Mouse (Mus musculus) left cerebral cortex, postnatal 25 days (tissue): ENCODE measurements around the gene Glo1. TPM values are rescaled to one million over a fixed set of nuclear protein-coding genes. Genes with fewer than 3 reads are reported as not detected.
"Not testable (repeated sequence)": the region's sequence is repeated elsewhere in the genome, so short reads cannot be mapped to it uniquely, and the experiment has no call there.

Experiments used
- DNase-seq, 2 experiments: peaks; one replicate each; pipeline ENCODE4 v3.0.0; 2022; ENCODE audit warnings: low spot score in 2 of 2, mixed read lengths in 1 of 2
- intact Hi-C: fragments of 180-260 bp; cut with DNase I; formaldehyde crosslinking; loops from one replicate; pipeline ENCODE4 v1.15.1; 2025
- total RNA-seq, 2 experiments: library from RNA; stranded (reverse); gene quantifications; 2 replicates each; pipeline ENCODE4 v1.2.3; 2021

The Glo1 gene
- total RNA-seq = 100 to 1,000 TPM; 136 to 143 TPM

DNA sequence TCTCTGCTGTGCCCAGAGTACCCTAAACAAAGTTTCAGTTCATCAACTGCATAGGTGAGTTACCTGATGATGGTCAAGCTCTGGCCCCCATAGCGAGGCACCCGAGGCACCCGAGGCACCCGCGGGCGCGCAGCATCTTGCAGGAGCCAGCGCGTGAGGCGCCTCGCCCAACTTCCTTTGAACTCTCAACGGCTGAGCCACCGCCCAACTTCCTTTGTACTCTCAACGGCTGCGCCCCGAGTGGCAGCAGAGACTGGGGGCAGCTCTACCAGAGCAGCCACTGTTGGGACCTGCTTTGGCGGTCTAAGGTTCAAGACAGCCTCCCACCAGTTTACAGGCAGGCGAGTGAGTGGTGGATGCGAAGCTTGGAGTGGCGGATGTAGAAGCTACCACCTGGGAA is at the start of gene Glo1:
TSS of gene Glo1 (minus strand) at position 153 of the 400 bp plus-strand sequence.
- intact Hi-C loops, DNase-seq: not testable (repeated sequence)

DNA sequence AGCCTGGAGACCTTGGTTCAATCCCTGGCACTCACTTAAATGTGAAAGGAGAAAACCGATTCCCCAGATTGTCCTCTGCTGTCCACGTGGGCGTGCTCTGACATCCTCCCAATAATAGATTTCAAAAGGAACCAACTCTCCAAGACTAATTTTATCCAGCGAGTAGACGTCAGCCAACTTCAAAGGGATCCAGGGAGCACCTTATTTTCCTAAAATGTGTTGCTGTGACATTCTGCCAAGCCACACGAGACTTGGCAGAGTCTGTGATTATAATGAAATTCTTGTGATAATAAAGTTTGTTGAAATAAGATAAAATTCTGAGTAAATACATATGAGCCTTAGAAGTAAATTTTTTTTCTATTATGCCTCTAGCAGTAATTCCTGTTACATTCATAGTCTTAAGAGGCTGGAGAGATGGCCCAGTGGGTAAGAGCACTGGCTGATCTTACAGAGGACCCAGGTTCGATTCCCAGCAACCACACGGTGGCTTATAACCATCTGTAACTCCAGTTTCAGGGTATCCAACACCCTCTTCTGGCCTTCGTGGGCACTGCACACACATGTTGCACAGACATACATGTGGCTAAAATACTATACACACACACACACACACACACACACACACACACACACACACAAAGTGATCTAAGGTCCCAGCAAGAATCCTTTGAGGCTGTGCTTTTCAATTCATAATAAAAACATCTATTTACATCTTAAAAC is 48.5 kb upstream of the Glo1 start:
- intact Hi-C loops = no loop called here
- peak in 1 of 2 experiments; percentile 30 for DNase-seq

DNA sequence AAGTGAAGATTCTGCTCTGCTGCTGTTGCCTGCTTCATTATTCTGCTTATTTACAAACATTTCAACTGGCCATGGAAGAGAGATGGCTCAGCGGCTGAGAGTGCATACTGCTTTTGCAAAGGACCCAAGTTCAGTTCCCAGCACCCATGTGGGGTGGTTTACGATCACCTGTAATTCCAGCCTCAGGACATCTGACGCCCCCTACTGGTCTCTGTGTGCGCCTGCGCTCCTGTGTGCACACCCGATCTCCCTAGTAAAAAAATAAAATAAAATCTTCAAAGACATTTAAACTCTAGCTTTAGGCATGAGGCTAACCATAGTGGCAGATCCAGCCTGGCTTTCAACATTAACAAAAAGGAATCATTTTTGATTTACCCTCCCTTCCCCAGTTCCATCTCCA is 46.4 kb upstream of the Glo1 start:
- no peak for DNase-seq
- intact Hi-C loops = no loop called here

DNA sequence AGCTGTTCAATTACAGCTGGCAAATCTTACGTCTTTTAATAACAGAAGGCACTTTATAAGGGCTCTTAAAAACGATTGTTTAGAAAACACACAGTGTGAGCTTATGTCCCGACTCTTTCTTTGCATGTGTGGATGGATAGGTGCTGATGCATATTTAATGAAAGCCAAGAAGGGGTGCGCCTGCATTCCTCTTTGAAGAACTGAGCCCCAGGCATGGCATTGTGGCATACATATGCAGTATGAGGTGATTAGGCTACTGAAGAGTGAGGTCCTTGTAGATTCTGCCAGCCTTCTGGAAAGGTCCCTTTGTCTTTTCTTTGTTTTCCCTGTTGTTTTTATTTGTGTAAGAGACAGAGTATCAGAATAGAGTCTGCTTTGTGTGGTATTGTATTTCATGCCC is 45.9 kb upstream of the Glo1 start:
- no peak for DNase-seq
- intact Hi-C loops = no loop called here

DNA sequence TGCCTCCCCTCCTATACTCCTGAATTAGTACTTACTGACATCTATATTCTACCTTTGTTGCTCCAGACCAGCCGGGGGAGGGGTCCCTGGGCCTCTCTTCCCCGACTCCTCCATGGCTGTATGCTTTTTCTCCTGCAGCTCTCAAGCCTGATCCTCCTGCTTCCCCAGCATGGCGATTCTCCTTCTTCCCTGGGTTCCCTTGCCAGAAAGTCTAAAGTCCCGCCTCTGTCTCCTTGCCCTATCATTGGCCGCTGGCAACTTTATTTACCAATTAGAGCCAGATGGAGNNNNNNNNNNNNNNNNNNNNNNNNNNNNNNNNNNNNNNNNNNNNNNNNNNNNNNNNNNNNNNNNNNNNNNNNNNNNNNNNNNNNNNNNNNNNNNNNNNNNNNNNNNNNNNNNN is 38.2 kb upstream of the Glo1 start:
- intact Hi-C loops = no loop called here
- DNase-seq = no peak

DNA sequence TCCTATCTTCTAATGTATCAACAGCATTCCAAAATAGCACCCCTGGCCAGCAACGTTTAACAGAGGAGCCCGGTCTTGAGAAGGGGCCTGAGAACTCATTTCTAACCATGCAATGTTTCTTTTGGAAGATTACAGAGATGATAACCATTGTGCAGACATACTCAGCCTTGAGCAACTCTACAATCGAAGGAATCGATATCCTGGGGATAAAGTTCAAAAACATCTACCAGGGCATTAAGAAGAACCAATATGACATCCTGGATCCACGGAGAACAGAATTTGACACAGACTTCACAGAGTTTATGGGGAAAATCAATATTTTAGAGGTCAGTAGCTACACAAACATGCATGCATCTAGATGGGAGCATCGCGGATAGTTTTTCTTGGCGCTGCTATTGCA is 36.5 kb upstream of the Glo1 start:
- intact Hi-C loops = no loop called here
- DNase-seq = no peak

DNA sequence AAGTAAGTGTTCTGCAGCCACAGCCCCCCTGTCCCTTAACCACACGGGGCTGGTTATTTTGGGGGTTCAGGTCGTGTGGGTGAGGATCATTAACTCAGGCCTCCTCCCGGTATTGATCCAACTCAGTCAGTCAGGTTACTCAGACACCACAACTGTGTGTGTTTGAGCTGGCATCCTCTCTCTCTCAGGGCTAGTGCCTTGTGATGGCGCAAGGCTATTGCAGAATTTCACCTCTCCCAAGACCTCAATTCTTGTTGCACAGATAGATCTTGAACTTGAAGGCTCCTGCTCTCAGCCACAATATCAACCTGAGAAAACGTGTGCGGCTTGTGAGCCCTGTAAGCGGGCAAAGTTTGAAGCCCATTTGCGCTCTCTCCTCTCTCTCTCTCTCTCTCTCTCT is 35.5 kb upstream of the Glo1 start:
- intact Hi-C loops = no loop called here
- DNase-seq = no peak

DNA sequence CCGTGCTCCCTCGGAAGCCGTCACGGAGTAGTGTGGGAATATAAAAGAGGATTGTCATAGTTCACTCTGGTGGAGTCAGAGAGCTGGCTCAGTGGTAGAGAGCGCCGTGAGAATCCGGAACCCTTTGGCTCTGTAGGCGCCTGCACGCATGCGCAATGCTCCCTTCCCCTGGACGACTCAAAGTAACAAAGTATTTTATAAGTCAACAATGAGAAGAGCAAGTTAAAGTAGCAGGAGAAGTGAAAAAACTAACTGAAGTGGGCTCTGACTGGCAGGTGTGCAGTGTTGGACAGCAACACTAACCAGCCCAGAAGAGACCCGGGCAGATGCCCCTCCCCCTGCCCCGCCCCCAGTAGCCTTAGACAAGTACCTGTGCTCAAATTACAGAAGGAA is 31.5 kb upstream of the Glo1 start:
- intact Hi-C loops = no loop called here

DNA sequence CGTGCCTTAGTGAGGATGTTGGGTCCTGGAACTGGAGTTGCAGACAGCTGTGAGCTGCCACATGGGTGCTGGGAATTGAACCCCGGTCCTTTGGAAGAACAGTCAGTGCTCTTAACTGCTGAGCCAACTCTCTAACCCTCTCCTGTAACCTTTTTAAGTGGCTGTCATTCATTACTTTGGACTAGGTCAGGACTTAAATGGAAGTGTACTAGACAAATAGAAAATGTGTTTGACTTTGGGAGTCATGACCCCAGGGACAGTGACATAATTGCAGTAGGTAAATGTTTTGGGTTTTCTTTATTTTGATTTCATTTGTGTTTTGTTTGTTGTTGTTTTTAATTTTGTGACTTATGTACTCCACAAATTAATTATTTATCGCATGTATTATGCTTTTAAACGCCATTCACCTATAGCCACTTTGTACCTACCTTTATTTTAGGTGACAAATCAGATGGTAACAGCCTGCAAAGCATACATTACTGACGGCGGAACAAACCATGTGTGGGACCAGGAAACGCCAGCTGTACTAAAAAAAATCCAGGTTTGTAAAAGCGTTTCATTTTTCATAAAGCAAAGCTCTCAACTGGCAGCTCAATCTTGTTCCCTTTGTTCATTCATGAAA is 31.0 kb upstream of the Glo1 start:
- no peak for DNase-seq
- intact Hi-C loops = no loop called here

More for the DNA sequence above, 31.5 kb upstream of the Glo1 start:
- DNase-seq = peak; percentile 76 to 80

DNA sequence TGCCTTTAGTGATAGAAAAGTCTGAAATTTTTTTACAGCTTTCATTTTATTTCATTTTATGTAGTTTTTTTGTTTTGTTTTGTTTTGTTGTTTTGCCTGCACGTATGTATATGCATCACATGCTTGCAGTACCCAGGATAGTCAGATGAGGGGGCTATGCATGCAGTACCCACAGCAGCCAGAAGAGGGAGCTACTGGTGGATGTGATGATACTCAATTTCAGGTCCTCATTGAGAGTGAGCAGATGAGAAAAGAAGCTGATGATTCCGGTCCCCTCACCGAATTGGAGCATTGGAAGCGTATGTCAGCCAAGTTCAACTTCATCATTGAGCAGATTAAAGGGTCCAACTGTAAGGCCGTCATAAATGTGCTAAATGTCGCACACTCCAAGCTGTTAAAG is 26.3 kb upstream of the Glo1 start:
- intact Hi-C loops = no loop called here
- DNase-seq = no peak

DNA sequence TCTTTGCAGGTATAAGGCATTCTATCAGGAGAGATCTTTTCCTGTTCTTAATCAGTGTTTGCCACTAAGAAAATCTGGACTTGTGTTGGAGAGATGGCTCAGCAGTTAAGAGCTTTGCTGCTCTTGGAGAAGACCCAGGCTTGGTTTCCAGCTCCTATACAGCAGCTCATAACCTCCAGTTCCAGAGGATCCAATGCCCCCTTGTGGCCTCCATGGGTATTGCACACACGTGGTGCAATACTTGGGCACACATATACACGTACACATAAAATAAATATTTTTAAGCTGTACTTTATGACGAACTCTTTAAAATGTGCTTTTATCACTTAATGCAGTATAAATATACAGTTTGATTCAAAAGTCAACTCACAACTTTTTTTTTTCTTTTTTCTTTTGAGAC is 22.1 kb upstream of the Glo1 start:
- no peak for DNase-seq
- intact Hi-C loops = no loop called here

DNA sequence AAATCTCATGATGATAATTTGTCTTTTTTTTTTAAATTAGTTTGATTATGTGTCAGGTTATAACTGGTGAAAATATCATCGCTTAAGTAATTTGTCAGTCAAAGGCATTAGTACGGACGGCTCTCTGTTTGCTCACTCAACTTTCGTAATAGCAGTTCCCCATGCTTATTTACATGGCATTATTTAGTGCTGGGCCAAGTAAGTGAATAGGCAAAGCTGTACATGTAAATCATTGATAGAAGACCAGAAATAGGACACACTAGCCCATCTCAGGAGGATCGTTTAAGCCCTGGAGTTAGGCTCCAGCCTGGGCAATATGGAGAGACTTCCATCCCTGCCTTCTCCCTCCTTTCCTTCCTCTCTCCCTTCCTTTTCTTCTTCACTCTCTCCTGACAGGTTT is 14.2 kb upstream of the Glo1 start:
- DNase-seq = no peak
- intact Hi-C loops = no loop called here

DNA sequence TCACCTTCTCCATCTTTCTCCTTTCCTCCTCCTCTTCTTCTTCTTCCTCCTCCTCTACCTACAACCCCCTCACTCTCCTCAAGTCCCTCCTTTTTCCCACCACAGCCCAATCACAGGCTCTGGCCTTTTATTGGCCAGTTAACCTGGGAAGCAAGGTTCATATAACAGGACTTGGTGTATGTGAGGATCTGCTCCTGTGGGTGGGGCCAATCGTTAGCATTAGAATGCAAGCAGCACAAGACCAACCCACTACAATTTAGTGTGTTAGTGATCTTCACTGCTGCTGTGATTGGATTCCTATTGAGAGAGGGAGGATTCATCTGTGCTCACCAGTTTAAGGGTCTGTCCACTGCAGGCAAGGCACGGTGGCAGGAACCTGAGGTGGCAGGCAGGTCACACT is 12.3 kb upstream of the Glo1 start:
- DNase-seq = no peak
- intact Hi-C loops = no loop called here

DNA sequence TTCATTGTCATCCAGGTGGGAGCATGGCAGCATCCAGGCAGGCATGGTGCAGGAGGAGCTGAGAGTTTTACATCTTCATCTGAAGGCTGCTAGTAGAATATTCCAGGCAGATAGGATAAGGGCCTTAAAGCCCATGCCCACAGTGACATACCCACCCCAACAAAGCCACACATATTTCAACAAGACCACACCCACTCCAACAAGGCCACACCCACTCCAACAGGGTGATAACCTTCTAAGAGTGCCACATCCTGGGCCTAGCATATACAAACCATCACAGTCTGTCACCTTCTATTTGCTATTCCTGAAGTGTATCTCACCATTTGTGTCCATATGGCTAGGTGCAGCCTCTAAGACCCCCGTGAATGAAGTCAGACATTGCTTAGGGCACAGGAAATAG is 11.0 kb upstream of the Glo1 start:
- intact Hi-C loops = no loop called here
- DNase-seq = no peak

DNA sequence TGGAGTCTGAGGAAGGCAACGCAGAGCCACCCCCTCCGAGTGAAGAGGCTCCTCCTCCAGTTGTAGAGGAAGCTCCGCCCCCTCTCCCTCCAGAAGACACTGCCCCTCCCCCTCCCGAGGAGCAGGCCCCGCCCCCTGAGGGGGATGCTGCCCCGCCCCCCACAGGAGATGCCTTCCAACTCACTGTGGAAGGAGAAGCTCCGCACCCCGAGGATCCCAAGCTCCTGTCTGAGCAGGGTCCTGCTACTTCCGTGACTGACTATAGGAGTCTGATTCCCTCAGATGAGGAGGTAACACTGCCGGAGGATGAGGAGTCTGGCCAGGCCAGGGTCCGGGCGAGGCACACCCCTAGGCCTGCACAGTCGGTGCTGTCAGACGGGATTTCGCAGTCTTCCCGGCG is 8.7 kb upstream of the Glo1 start:
- intact Hi-C loops = no loop called here
- DNase-seq = no peak

DNA sequence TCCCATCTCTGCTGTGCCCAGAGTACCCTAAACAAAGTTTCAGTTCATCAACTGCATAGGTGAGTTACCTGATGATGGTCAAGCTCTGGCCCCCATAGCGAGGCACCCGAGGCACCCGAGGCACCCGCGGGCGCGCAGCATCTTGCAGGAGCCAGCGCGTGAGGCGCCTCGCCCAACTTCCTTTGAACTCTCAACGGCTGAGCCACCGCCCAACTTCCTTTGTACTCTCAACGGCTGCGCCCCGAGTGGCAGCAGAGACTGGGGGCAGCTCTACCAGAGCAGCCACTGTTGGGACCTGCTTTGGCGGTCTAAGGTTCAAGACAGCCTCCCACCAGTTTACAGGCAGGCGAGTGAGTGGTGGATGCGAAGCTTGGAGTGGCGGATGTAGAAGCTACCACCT is 2.5 kb downstream of the Glo1 start, which contains the start of gene Dnah8:
TSS of gene Dnah8 (plus strand) at position 223 of the 400 bp plus-strand sequence.
- intact Hi-C loops, DNase-seq: not testable (repeated sequence)

DNA sequence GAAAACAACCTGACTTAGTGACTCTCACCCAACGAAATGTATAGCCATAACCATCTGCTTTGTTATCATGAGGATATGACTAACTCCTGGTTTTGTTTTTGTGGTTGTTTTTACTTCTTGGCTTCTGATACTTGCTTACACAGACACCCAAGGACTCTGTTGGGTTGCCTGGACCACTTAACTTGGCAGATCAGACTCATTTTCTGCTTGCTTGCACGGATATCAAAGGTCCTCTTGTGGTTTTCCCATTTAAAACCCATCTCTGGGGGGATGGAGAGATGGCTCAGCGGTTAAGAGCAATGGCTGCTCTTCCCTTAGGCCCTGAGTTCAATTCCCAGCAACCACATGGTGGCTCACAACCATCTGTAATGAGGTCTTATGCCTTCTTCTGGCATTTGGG is 3.5 kb downstream of the Glo1 start:
- no peak for DNase-seq
- intact Hi-C loops = no loop called here

DNA sequence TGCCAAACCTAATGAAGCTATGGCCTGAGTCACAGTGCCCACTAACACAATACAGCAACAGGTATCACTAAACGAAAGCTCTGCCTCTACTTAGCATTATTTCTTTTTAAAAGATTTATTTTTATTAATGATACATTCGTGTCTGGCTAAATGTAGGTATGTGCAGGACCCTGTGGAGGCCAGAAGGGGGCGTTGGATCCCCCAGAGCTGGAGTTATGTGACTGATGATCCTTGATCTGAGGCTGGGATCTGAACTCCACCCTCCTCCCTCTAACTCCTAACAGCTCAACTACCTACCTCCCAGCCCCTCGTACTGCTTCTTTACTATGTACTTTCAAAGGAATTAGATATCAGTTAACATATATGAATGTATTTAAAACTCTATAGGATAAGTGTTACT is 5.2 kb downstream of the Glo1 start:
- no peak for DNase-seq
- intact Hi-C loops = no loop called here

DNA sequence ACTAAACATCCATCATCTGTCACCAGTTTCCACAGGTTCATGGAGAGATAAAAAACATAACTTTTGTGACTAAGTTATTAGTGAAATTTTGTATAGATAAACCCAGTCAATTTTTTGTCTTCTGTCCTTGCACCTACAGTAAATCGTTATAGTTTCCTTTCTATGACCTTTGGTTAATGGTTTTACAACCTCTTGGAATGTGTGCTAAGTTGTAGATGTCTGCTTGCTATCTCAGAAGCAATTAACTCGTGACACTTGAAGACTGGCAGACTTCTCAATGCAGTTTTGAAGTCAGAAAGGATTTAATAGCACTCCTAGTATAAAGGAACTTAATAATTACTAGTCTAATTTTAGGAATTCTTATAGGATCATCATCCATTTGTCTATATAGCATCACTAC is 6.1 kb downstream of the Glo1 start:
- intact Hi-C loops = no loop called here
- DNase-seq = no peak

DNA sequence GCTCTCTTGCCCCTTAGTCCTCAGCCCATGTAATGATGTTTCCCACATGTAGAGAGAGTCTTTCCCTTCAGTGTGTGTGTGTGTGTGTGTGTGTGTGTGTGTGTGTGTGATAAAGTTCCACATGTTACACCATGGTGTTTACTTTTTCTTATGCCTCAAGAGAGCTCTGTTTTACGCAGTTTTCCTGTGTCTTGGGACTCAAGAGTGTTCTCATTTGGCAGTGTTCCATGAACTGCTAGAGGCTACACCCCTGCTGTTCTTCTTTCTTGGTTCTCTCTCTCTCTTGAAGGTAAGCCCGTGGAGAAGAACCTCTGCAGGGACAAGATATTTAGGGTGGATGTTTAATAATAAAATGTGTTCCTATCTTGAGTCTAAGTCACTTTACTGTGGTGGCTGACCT is 7.5 kb downstream of the Glo1 start:
- no peak for DNase-seq
- intact Hi-C loops = no loop called here

DNA sequence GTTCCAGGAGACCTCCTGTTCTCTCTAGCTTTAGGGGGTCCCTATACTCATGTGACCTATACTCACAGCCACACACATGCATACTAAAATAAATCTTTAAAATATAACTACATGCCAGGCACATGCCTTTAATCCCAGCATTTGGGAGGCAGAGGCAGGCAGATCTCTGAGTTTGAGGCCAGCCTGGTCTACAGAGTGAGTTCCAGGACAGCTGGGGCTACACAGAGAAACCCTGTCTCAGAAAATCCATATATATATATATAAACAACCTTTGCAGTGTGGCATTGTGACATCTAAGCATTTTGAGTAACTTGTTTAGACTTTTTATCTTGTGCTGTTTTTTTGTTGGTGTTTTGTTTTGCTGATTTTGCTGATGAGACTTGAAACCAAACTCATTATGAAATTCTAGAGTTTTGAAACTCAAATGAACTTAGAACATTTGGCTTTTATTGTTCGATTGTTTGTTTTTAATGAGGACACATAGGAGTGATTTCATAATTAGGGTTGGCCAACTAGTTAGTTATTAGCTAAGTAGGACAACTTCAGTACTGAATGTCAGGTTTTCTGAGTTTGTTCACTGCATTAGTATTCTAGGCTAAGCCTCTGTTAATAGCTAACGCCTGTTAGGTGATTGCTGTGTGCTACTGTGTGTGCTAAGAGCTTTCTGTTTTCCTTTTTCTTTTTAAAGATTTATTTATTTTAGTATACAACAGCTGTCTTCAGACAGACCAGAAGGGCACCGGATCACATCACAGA is 8.4 kb downstream of the Glo1 start:
- intact Hi-C loops = no loop called here
- no peak for DNase-seq
